Mouse (Mus musculus) limb, embryonic 10.5 days (tissue): ENCODE data around the gene Trmt10b. TPM values are rescaled to one million over a fixed set of nuclear protein-coding genes. Genes with fewer than 3 reads are reported as not detected.
A peak's percentile ranks its signal among the peaks of the same experiment; 100 is the strongest.

Source experiments
- DNase-seq: peaks from one replicate; pipeline ENCODE4 v3.0.0-alpha.2; 2017; ENCODE audit warnings: low spot score
- H3K27ac ChIP-seq: fragments of 300-500 bp; sonication (generic); 2 replicates; pipeline ENCODE4 v1.5.1; 2016; ENCODE audit warnings: mild to moderate bottlenecking
- H3K27me3 ChIP-seq: fragments of 300-500 bp; sonication (generic); 2 replicates; pipeline ENCODE4 v1.6.1; 2016; ENCODE audit warnings: low read depth, mild to moderate bottlenecking; ENCODE audit not compliant: poor library complexity, severe bottlenecking
- H3K36me3 ChIP-seq: fragments of 300-500 bp; sonication (generic); 2 replicates; pipeline ENCODE4 v1.6.1; 2016; ENCODE audit warnings: mild to moderate bottlenecking, moderate library complexity
- H3K4me1 ChIP-seq: fragments of 300-500 bp; sonication (generic); 2 replicates; pipeline ENCODE4 v1.6.1; 2016
- H3K4me3 ChIP-seq: fragments of 300-500 bp; sonication (generic); 2 replicates; pipeline ENCODE4 v1.5.1; 2016; ENCODE audit warnings: mild to moderate bottlenecking, moderate library complexity
- H3K9me3 ChIP-seq: fragments of 300-500 bp; sonication (generic); replicated peaks from 2 replicates; pipeline ENCODE4 v1.6.1; 2016; ENCODE audit warnings: mild to moderate bottlenecking
- WGBS: fragments of 180-500 bp; shearing (Covaris S2); methylation state at CpG from one replicate; pipeline ENCODE4 v1.1.7; 2016; 5-methylcytosine and 5-hydroxymethylcytosine counted together
- polyA plus RNA-seq: library from polyadenylated mRNA; unstranded; fragments of >200 nt; fragmentation: Nextera tagmentation; extraction: Ambion mirVana; gene quantifications from 2 replicates; pipeline ENCODE4 v1.2.1, GENCODE M21; 2016

Gene Trmt10b
- 17.8 and 20.2 TPM in 2 replicates for polyA plus RNA-seq

- H3K27ac ChIP-seq = peak within 1 kb of the TSS; percentile 37; the same call in 1 of the 2 replicates
- 22% methylated on average over 27 of the region's 27 CpGs for WGBS
These were observed at the start of gene Trmt10b for GRCm38 (mm10) chr4:45296662-45297564. Gene Trmt10b, plus strand, starts transcription at chr4:45297127.

GRCm38 (mm10) chr4:45251265-45251664 is 45.7 kb upstream of the Trmt10b start:
- Histone ChIP-seq H3K9me3 (no peaks in the 10 kb centered on the region), H3K36me3 (no peaks in the 10 kb centered on the region), H3K27me3 (no peaks in the 10 kb centered on the region), H3K27ac (no peak overlapping the region), H3K4me1 (peaks cover 8% of the 10 kb centered on the region), H3K4me3 (no peak overlapping the region)
- no peak for DNase-seq
- WGBS = 89% methylated on average over 8 of the region's 8 CpGs

More at GRCm38 (mm10) chr4:45296662-45297564, at the start of gene Trmt10b:
- Histone ChIP-seq H3K36me3 (peaks cover 15% of the 10 kb centered on the region), H3K27me3 (no peaks in the 10 kb centered on the region), H3K4me3 (peak within 1 kb of the TSS; percentile 64), H3K9me3 (no peaks in the 10 kb centered on the region), H3K4me1 (peaks cover 10% of the 10 kb centered on the region)
- DNase-seq = peak; percentile 64

- no peaks in the 10 kb centered on the region for H3K9me3 ChIP-seq
- no peaks in the 10 kb centered on the region for H3K27me3 ChIP-seq
- H3K4me3 ChIP-seq = no peak overlapping the region
- no peak for DNase-seq
- H3K36me3 ChIP-seq = no peaks in the 10 kb centered on the region
- H3K4me1 ChIP-seq = peaks cover 8% of the 10 kb centered on the region
- 40% methylated on average over 9 of the region's 9 CpGs for WGBS
- H3K27ac ChIP-seq = no peak overlapping the region
These were observed 44.1 kb upstream of the Trmt10b start for GRCm38 (mm10) chr4:45252861-45253262.

- Histone ChIP-seq H3K4me1 (peaks cover 8% of the 10 kb centered on the region), H3K36me3 (no peaks in the 10 kb centered on the region), H3K9me3 (no peaks in the 10 kb centered on the region), H3K27me3 (no peaks in the 10 kb centered on the region), H3K27ac (no peak overlapping the region), H3K4me3 (no peak overlapping the region)
- 68% methylated on average over 11 of the region's 11 CpGs for WGBS
- DNase-seq = no peak
These were observed 42.9 kb upstream of the Trmt10b start for GRCm38 (mm10) chr4:45253839-45254601.

- Histone ChIP-seq H3K4me1 (peaks cover 3% of the 10 kb centered on the region; the same call in 1 of the 2 replicates), H3K9me3 (no peaks in the 10 kb centered on the region), H3K27ac (no peak overlapping the region), H3K27me3 (no peaks in the 10 kb centered on the region), H3K36me3 (no peaks in the 10 kb centered on the region), H3K4me3 (no peak overlapping the region)
- WGBS = 73% methylated on average over 4 of the region's 4 CpGs
- DNase-seq = no peak
These were observed 37.6 kb upstream of the Trmt10b start for GRCm38 (mm10) chr4:45259232-45259832.

- Histone ChIP-seq H3K9me3 (no peaks in the 10 kb centered on the region), H3K4me3 (no peak overlapping the region), H3K27ac (no peak overlapping the region), H3K4me1 (peaks cover 3% of the 10 kb centered on the region; the same call in 1 of the 2 replicates), H3K36me3 (no peaks in the 10 kb centered on the region), H3K27me3 (no peaks in the 10 kb centered on the region)
- no peak for DNase-seq
- WGBS = 93% methylated on average over 4 of the region's 4 CpGs
These were observed 35.4 kb upstream of the Trmt10b start for GRCm38 (mm10) chr4:45261551-45261950.

- Histone ChIP-seq H3K27ac (no peak overlapping the region), H3K9me3 (no peaks in the 10 kb centered on the region), H3K27me3 (no peaks in the 10 kb centered on the region), H3K4me1 (0 out of 2 replicates have a peak, but pooled peaks cover 4% of the 10 kb centered on the region), H3K36me3 (no peaks in the 10 kb centered on the region), H3K4me3 (no peak overlapping the region)
- no peak for DNase-seq
- WGBS = 72% methylated on average over 3 of the region's 3 CpGs
These were observed 29.0 kb upstream of the Trmt10b start for GRCm38 (mm10) chr4:45267883-45268282.

- H3K4me3 ChIP-seq = no peak overlapping the region
- no peaks in the 10 kb centered on the region for H3K27me3 ChIP-seq
- DNase-seq = no peak
- no peaks in the 10 kb centered on the region for H3K9me3 ChIP-seq
- 0 out of 2 replicates have a peak, but pooled peaks cover 4% of the 10 kb centered on the region for H3K4me1 ChIP-seq
- WGBS = 92% methylated on average over 10 of the region's 10 CpGs
- H3K27ac ChIP-seq = no peak overlapping the region
- no peaks in the 10 kb centered on the region for H3K36me3 ChIP-seq
These were observed 25.9 kb upstream of the Trmt10b start for GRCm38 (mm10) chr4:45271041-45271452.

GRCm38 (mm10) chr4:45275770-45276169 is 21.2 kb upstream of the Trmt10b start:
- Histone ChIP-seq H3K9me3 (no peaks in the 10 kb centered on the region), H3K4me1 (0 out of 2 replicates have a peak, but pooled peaks cover 4% of the 10 kb centered on the region), H3K27ac (no peak overlapping the region), H3K36me3 (no peaks in the 10 kb centered on the region), H3K27me3 (no peaks in the 10 kb centered on the region), H3K4me3 (no peak overlapping the region)
- 88% methylated on average over 8 of the region's 8 CpGs for WGBS
- no peak for DNase-seq

- H3K36me3 ChIP-seq = no peaks in the 10 kb centered on the region
- 0 out of 2 replicates have a peak, but pooled peaks cover under 1% of the 10 kb centered on the region for H3K27me3 ChIP-seq
- H3K4me3 ChIP-seq = no peak overlapping the region
- no peak for DNase-seq
- 58% methylated on average over 8 of the region's 8 CpGs for WGBS
- no peak overlapping the region for H3K27ac ChIP-seq
- no peaks in the 10 kb centered on the region for H3K9me3 ChIP-seq
- H3K4me1 ChIP-seq = no peaks in the 10 kb centered on the region
These were observed 17.6 kb upstream of the Trmt10b start for GRCm38 (mm10) chr4:45279292-45279691.

- Histone ChIP-seq H3K27me3 (0 out of 2 replicates have a peak, but pooled peaks cover 4% of the 10 kb centered on the region), H3K4me1 (peaks cover 3% of the 10 kb centered on the region), H3K36me3 (no peaks in the 10 kb centered on the region), H3K9me3 (no peaks in the 10 kb centered on the region), H3K27ac (no peak overlapping the region), H3K4me3 (no peak overlapping the region)
- peak; percentile 59 for DNase-seq
- 21% methylated on average over 4 of the region's 4 CpGs for WGBS
These were observed 16.9 kb upstream of the Trmt10b start for GRCm38 (mm10) chr4:45279981-45280548.

GRCm38 (mm10) chr4:45286318-45286717 is 10.6 kb upstream of the Trmt10b start:
- 0 out of 2 replicates have a peak, but pooled peaks cover 4% of the 10 kb centered on the region for H3K27me3 ChIP-seq
- peaks cover 9% of the 10 kb centered on the region for H3K4me1 ChIP-seq
- H3K36me3 ChIP-seq = no peaks in the 10 kb centered on the region
- no peaks in the 10 kb centered on the region for H3K9me3 ChIP-seq
- DNase-seq = no peak
- H3K4me3 ChIP-seq = no peak overlapping the region
- 50% methylated on average over 3 of the region's 3 CpGs for WGBS
- no peak overlapping the region for H3K27ac ChIP-seq
